Mouse (Mus musculus) adrenal gland, adult (tissue): ENCODE measurements around the gene Rab11fip3.

Source experiments
- DNase-seq, 2 experiments: peaks; one replicate each; pipeline ENCODE4 v3.0.0; 2022 to 2023; ENCODE audit warnings: low spot score in 1 of 2; ENCODE audit not compliant: inconsistent age in 2 of 2

The Rab11fip3 gene

GRCm38 (mm10) chr17:25957586-25958051 is 111.7 kb downstream of the Rab11fip3 start:
- DNase-seq: no peak

- DNase-seq: no peak
These were observed 112.7 kb downstream of the Rab11fip3 start for GRCm38 (mm10) chr17:25956631-25957030.

GRCm38 (mm10) chr17:25956201-25956600 is 113.2 kb downstream of the Rab11fip3 start:
- DNase-seq: no peak

GRCm38 (mm10) chr17:25955736-25956135 is 113.6 kb downstream of the Rab11fip3 start:
- no peak for DNase-seq

GRCm38 (mm10) chr17:25954671-25955070 is 114.7 kb downstream of the Rab11fip3 start:
- DNase-seq: no peak

- no peak for DNase-seq
These were observed 116.2 kb downstream of the Rab11fip3 start for GRCm38 (mm10) chr17:25953161-25953560.

- DNase-seq: no peak
These were observed 117.3 kb downstream of the Rab11fip3 start, which contains the start of gene A930017K11Rik for GRCm38 (mm10) chr17:25951803-25952623. A930017K11Rik (minus strand) TSS chr17:25952565.

GRCm38 (mm10) chr17:25951225-25951802 is 118.0 kb downstream of the Rab11fip3 start:
- peak in 1 of 2 experiments; percentile 37 for DNase-seq

- no peak for DNase-seq
These were observed 118.6 kb downstream of the Rab11fip3 start for GRCm38 (mm10) chr17:25950706-25951105.

GRCm38 (mm10) chr17:25949981-25950380 is 119.4 kb downstream of the Rab11fip3 start:
- no peak for DNase-seq

GRCm38 (mm10) chr17:25948051-25948450 is 121.3 kb downstream of the Rab11fip3 start:
- DNase-seq: no peak

GRCm38 (mm10) chr17:25947576-25947975 is 121.8 kb downstream of the Rab11fip3 start:
- no peak for DNase-seq

GRCm38 (mm10) chr17:25946891-25947290 is 122.5 kb downstream of the Rab11fip3 start:
- no peak for DNase-seq

- DNase-seq: no peak
These were observed 123.0 kb downstream of the Rab11fip3 start for GRCm38 (mm10) chr17:25946349-25946748.

GRCm38 (mm10) chr17:25945517-25946155 is 123.7 kb downstream of the Rab11fip3 start:
- DNase-seq: peak in 1 of 2 experiments; percentile 69

- no peak for DNase-seq
These were observed 124.8 kb downstream of the Rab11fip3 start, which contains the start of the genes Pigq and Nhlrc4 for GRCm38 (mm10) chr17:25944366-25945163. Pigq (minus strand) TSS chr17:25944936. Nhlrc4 (minus strand) TSS chr17:25944961.

GRCm38 (mm10) chr17:25943769-25944168 is 125.6 kb downstream of the Rab11fip3 start:
- DNase-seq: no peak

GRCm38 (mm10) chr17:25943221-25943620 is 126.1 kb downstream of the Rab11fip3 start:
- DNase-seq: no peak

GRCm38 (mm10) chr17:25942597-25943151 is 126.7 kb downstream of the Rab11fip3 start:
- DNase-seq: no peak

GRCm38 (mm10) chr17:25941511-25942241 is 127.7 kb downstream of the Rab11fip3 start:
- peak; percentile 80 to 95 for DNase-seq
